Mouse (Mus musculus) gastrocnemius, postnatal 14 days (tissue): ENCODE data around the gene Patj. TPM values are rescaled to one million over a fixed set of nuclear protein-coding genes. Genes with fewer than 3 reads are reported as not detected.
"Not testable (repeated sequence)": the region's sequence is repeated elsewhere in the genome, so short reads cannot be mapped to it uniquely, and the experiment has no call there.

Experiments
- DNase-seq: peaks from one replicate; pipeline ENCODE4 v3.0.0; 2021; ENCODE audit warnings: mixed read lengths
- intact Hi-C: fragments of 180-260 bp; cut with DNase I; formaldehyde crosslinking; loops from one replicate; pipeline ENCODE4 v1.15.1; 2025; ENCODE audit warnings: low total_unique reads
- total RNA-seq, 2 experiments: library from RNA; stranded (reverse); gene quantifications; 2 replicates each; pipeline ENCODE4 v1.2.3; 2021

The Patj gene
- total RNA-seq, 2 experiments from 2014 or later: 1.9 to 2.7 TPM

- no peak for DNase-seq
- intact Hi-C loops: no loop called here
These were observed 225.6 kb downstream of the Patj start for GRCm38 (mm10) chr4:98620986-98621784.

GRCm38 (mm10) chr4:98622180-98622579, 226.6 kb downstream of the Patj start:
- intact Hi-C loops: no loop called here
- DNase-seq: no peak

GRCm38 (mm10) chr4:98622996-98623673, 227.6 kb downstream of the Patj start:
- intact Hi-C loops: no loop called here

GRCm38 (mm10) chr4:98628286-98628685, 232.7 kb downstream of the Patj start:
- intact Hi-C loops: no loop called here
- DNase-seq: no peak

More at GRCm38 (mm10) chr4:98622996-98623673, 227.6 kb downstream of the Patj start:
- no peak for DNase-seq

- intact Hi-C loops, DNase-seq: not testable (repeated sequence)
These were observed 233.6 kb downstream of the Patj start for GRCm38 (mm10) chr4:98629217-98629616.

- DNase-seq: no peak
- intact Hi-C loops: no loop called here
These were observed 239.7 kb downstream of the Patj start for GRCm38 (mm10) chr4:98635140-98635837.

- intact Hi-C loops: no loop called here
- DNase-seq: no peak
These were observed 243.1 kb downstream of the Patj start for GRCm38 (mm10) chr4:98638731-98639130.

GRCm38 (mm10) chr4:98653650-98654049, 258.1 kb downstream of the Patj start:
- intact Hi-C loops: no loop called here
- no peak for DNase-seq

- intact Hi-C loops: no loop called here
- DNase-seq: no peak
These were observed 258.8 kb downstream of the Patj start for GRCm38 (mm10) chr4:98654419-98654821.

GRCm38 (mm10) chr4:98656759-98657158, 261.2 kb downstream of the Patj start:
- DNase-seq: no peak
- intact Hi-C loops: no loop called here

GRCm38 (mm10) chr4:98659032-98659431, 263.4 kb downstream of the Patj start:
- DNase-seq: no peak
- intact Hi-C loops: no loop called here

GRCm38 (mm10) chr4:98660534-98660933, 264.9 kb downstream of the Patj start:
- DNase-seq: no peak
- intact Hi-C loops: no loop called here

- intact Hi-C loops: no loop called here
These were observed 270.3 kb downstream of the Patj start for GRCm38 (mm10) chr4:98665884-98666283.

GRCm38 (mm10) chr4:98666451-98666850, 270.9 kb downstream of the Patj start:
- intact Hi-C loops: no loop called here

More at GRCm38 (mm10) chr4:98665884-98666283, 270.3 kb downstream of the Patj start:
- no peak for DNase-seq

GRCm38 (mm10) chr4:98667009-98667408, 271.4 kb downstream of the Patj start:
- intact Hi-C loops: no loop called here
- DNase-seq: no peak

More at GRCm38 (mm10) chr4:98666451-98666850, 270.9 kb downstream of the Patj start:
- no peak for DNase-seq

- intact Hi-C loops: no loop called here
- DNase-seq: no peak
These were observed 281.9 kb downstream of the Patj start for GRCm38 (mm10) chr4:98677506-98677905.

- DNase-seq: no peak
- intact Hi-C loops: no loop called here
These were observed 291.2 kb downstream of the Patj start for GRCm38 (mm10) chr4:98686678-98687267.

GRCm38 (mm10) chr4:98688116-98688515, 292.5 kb downstream of the Patj start:
- DNase-seq: no peak
- intact Hi-C loops: no loop called here

GRCm38 (mm10) chr4:98688520-98688919, 292.9 kb downstream of the Patj start:
- DNase-seq: no peak
- intact Hi-C loops: no loop called here

- no peak for DNase-seq
- intact Hi-C loops: no loop called here
These were observed 294.4 kb downstream of the Patj start for GRCm38 (mm10) chr4:98689988-98690387.
